In genomic region chr7:122338055-122338454, GRCm38 (mm10) we compare ENCODE assay signal across 23 mouse cellular contexts. TPM values are rescaled to one million over a fixed set of nuclear protein-coding genes. Genes with fewer than 3 reads are reported as not detected.
DNase-seq lines count a peak whose midpoint lies in the region; ATAC-seq lines count a peak whose summit lies in the region.
"Had no signal": no experiment of that assay in that cellular context is flagged by ENCODE, and none has a peak within 500 bp of the region (broad histone marks: within the 10 kb centered on the region; RNA-seq: fewer than 3 reads in every experiment).

No protein-coding gene starts in this region.

- no peak overlapping the region for H3K4me3 ChIP-seq in forebrain, embryonic 16.5 days (replicated peaks; ENCODE audit: low read length)
- H3K4me3 ChIP-seq in forebrain, embryonic 14.5 days (ENCODE audit: low read depth, low read length), result no peak overlapping the region
- H3K4me3 ChIP-seq: embryonic facial prominence, embryonic 12.5 days; erythroblast, embryonic 14.5 days; forebrain, embryonic 15.5 days; gastrocnemius, adult 2 months; heart, embryonic 13.5 days; hindbrain, embryonic 15.5 days; limb, embryonic 12.5 days; liver, embryonic 13.5 days; lung, embryonic 15.5 days; midbrain, embryonic 12.5 days had no signal

- no peak overlapping the region for H3K27ac ChIP-seq in forebrain, embryonic 16.5 days (ENCODE audit: low read length)
- H3K27ac ChIP-seq in forebrain, embryonic 14.5 days (ENCODE audit: low read depth, low read length), result no peak overlapping the region
- H3K27ac ChIP-seq: embryonic facial prominence, embryonic 12.5 days; forebrain, embryonic 15.5 days; gastrocnemius, adult 2 months; heart, embryonic 13.5 days; hindbrain, embryonic 15.5 days; limb, embryonic 12.5 days; liver, embryonic 13.5 days; lung, embryonic 15.5 days; midbrain, embryonic 12.5 days had no signal

- H3K36me3 ChIP-seq in forebrain, embryonic 16.5 days (ENCODE audit: control insufficient read depth, insufficient read depth), result no peaks in the 10 kb centered on the region
- H3K36me3 ChIP-seq in forebrain, embryonic 14.5 days (ENCODE audit: control insufficient read depth, insufficient read depth, low read length), result no peaks in the 10 kb centered on the region
- H3K36me3 ChIP-seq: embryonic facial prominence, embryonic 12.5 days; forebrain, embryonic 15.5 days; heart, embryonic 13.5 days; hindbrain, embryonic 15.5 days; limb, embryonic 12.5 days; liver, embryonic 13.5 days; lung, embryonic 15.5 days; midbrain, embryonic 12.5 days had no signal

- H3K4me2 ChIP-seq in forebrain, embryonic 16.5 days (ENCODE audit: low read length), result no peak overlapping the region
- no peak overlapping the region for H3K4me2 ChIP-seq in forebrain, embryonic 14.5 days (ENCODE audit: low read length)
- H3K4me2 ChIP-seq: embryonic facial prominence, embryonic 12.5 days; forebrain, embryonic 15.5 days; heart, embryonic 13.5 days; hindbrain, embryonic 15.5 days; limb, embryonic 12.5 days; liver, embryonic 13.5 days; lung, embryonic 15.5 days; midbrain, embryonic 12.5 days had no signal

- no peaks in the 10 kb centered on the region for H3K27me3 ChIP-seq in forebrain, embryonic 16.5 days (replicated peaks; ENCODE audit: control insufficient read depth, insufficient read depth, low read length)
- no peaks in the 10 kb centered on the region for H3K27me3 ChIP-seq in forebrain, embryonic 14.5 days (replicated peaks; ENCODE audit: control insufficient read depth, insufficient read depth, low read length)
- H3K27me3 ChIP-seq: embryonic facial prominence, embryonic 12.5 days; forebrain, embryonic 15.5 days; heart, embryonic 13.5 days; hindbrain, embryonic 15.5 days; limb, embryonic 12.5 days; liver, embryonic 13.5 days; lung, embryonic 15.5 days; midbrain, embryonic 12.5 days had no signal

- 45% methylated on average over 3 of the region's 3 CpGs for WGBS in forebrain, embryonic 16.5 days
- 68% methylated on average over 3 of the region's 3 CpGs for WGBS in forebrain, embryonic 14.5 days

- H3K9ac ChIP-seq in forebrain, embryonic 16.5 days (replicated peaks; ENCODE audit: low read depth, low read length), result no peak overlapping the region
- no peak overlapping the region for H3K9ac ChIP-seq in forebrain, embryonic 14.5 days (ENCODE audit: low read length)
- H3K9ac ChIP-seq: embryonic facial prominence, embryonic 12.5 days; forebrain, embryonic 15.5 days; heart, embryonic 13.5 days; hindbrain, embryonic 15.5 days; limb, embryonic 12.5 days; liver, embryonic 13.5 days; lung, embryonic 15.5 days; midbrain, embryonic 12.5 days had no signal

- no peaks in the 10 kb centered on the region for H3K4me1 ChIP-seq in forebrain, embryonic 16.5 days (replicated peaks; ENCODE audit: control insufficient read depth, insufficient read depth, low read length)
- no peaks in the 10 kb centered on the region for H3K4me1 ChIP-seq in forebrain, embryonic 14.5 days (ENCODE audit: control insufficient read depth, insufficient read depth, low read length)
- H3K4me1 ChIP-seq: embryonic facial prominence, embryonic 12.5 days; heart, embryonic 13.5 days; liver, embryonic 13.5 days; lung, embryonic 15.5 days had no signal

- ATAC-seq in forebrain, embryonic 16.5 days, result 0 out of 2 replicates have a peak, but pooled peaks have one; percentile 23
- ATAC-seq in forebrain, embryonic 14.5 days, result no peak
- ATAC-seq: forebrain, embryonic 15.5 days; intestine, postnatal 0 days had no signal

- no peaks in the 10 kb centered on the region for H3K9me3 ChIP-seq in forebrain, embryonic 16.5 days (ENCODE audit: control insufficient read depth, low read length)
- H3K9me3 ChIP-seq in forebrain, embryonic 14.5 days (replicated peaks; ENCODE audit: control insufficient read depth, low read length), result no peaks in the 10 kb centered on the region
- H3K9me3 ChIP-seq: embryonic facial prominence, embryonic 12.5 days; forebrain, embryonic 15.5 days; heart, embryonic 13.5 days; hindbrain, embryonic 15.5 days; limb, embryonic 12.5 days; liver, embryonic 13.5 days; lung, embryonic 15.5 days; midbrain, embryonic 12.5 days had no signal

- intact Hi-C loops in left cerebral cortex, postnatal 4 days (cut with DNase I), result no loop called here
- intact Hi-C loops in left cerebral cortex, postnatal 36 days (cut with DNase I), result loop anchor here (5.0 kb wide), 1 partner anchor 36 kb away; no protein-coding TSS in a partner anchor

- no peak for DNase-seq in forebrain, embryonic 14.5 days (ENCODE audit: low spot score)
- peak; percentile 61 for DNase-seq in left cerebral cortex, postnatal 4 days
- DNase-seq in left cerebral cortex, postnatal 36 days (ENCODE audit: low spot score in 2 of 2), result no peak
- peak; percentile 92 for DNase-seq in brain, adult 2 months (ENCODE audit: low read depth, low spot score)
- peak; percentile 81 for DNase-seq in cerebellum, adult 9-11 months
- DNase-seq in neural tube, embryonic 10.5 days (ENCODE audit: extremely low spot score, low spot score), result no peak
- no peak for DNase-seq in urinary bladder, postnatal 36 days (ENCODE audit: low spot score in 2 of 2)
- DNase-seq: adrenal gland, postnatal 14 days; gastrocnemius, adult 2 months; heart, adult 11 months; liver, embryonic 13.5 days; lung, postnatal 4 days had no signal

RNA-seq across cellular contexts. Expression of gene Prkcb, which starts 49.5 kb away (rescaled TPM):
- 50.2 and 60.9 TPM in 2 replicates for polyA plus RNA-seq in forebrain, embryonic 16.5 days (2015; fragmentation: Nextera tagmentation; extraction: Ambion mirVana)
- polyA plus RNA-seq in forebrain, embryonic 14.5 days (2014; fragmentation: Nextera tagmentation; extraction: Ambion mirVana), result 29.4 and 39.3 TPM in 2 replicates
- total RNA-seq in left cerebral cortex, postnatal 4 days (2021), result 100 to 1,000 TPM; 365 to 390 TPM
- 1,000 to 10,000 TPM in 1 of 2 experiments, 100 to 1,000 TPM in 1; 978 to 1,072 TPM for total RNA-seq in left cerebral cortex, postnatal 36 days (2021)
- total RNA-seq: MEL had no signal
- polyA plus RNA-seq: erythroblast, embryonic 14.5 days had no signal

Comparison
In these comparisons a context has a peak if more than half of its experiments do, and no peak if none do; other contexts are left out.
1. DNase-seq: peak in left cerebral cortex, postnatal 4 days (single experiment), brain, adult 2 months (single experiment) and cerebellum, adult 9-11 months (single experiment); none in forebrain, embryonic 14.5 days (single experiment), left cerebral cortex, postnatal 36 days (0 of 2), neural tube, embryonic 10.5 days (single experiment) and urinary bladder, postnatal 36 days (0 of 2).